Mouse (Mus musculus) heart, embryonic 11.5 days (tissue): ENCODE measurements around the gene Inf2. TPM values are rescaled to one million over a fixed set of nuclear protein-coding genes. Genes with fewer than 3 reads are reported as not detected.

Experiments
- ATAC-seq: fragments of 200-750 bp; cut with Nextera tagmentation; replicated peaks from 2 replicates; pipeline ENCODE4 v1.8.0; 2017; ENCODE audit warnings: moderate library complexity; ENCODE audit not compliant: insufficient number of reproducible peaks, low FRiP score, low TSS enrichment
- H3K27ac ChIP-seq: fragments of 300-500 bp; sonication (generic); 2 replicates; pipeline ENCODE4 v1.5.1; 2014; ENCODE audit warnings: mild to moderate bottlenecking, low read depth, low read length
- H3K27me3 ChIP-seq: fragments of 300-500 bp; sonication (generic); 2 replicates; pipeline ENCODE4 v1.6.1; 2014; ENCODE audit warnings: mild to moderate bottlenecking, low read length, mixed read lengths; ENCODE audit not compliant: control insufficient read depth, insufficient read depth
- H3K36me3 ChIP-seq: fragments of 300-500 bp; sonication (generic); 2 replicates; pipeline ENCODE4 v1.6.1; 2014; ENCODE audit warnings: mild to moderate bottlenecking, low read length, moderate library complexity, mixed read lengths; ENCODE audit not compliant: control insufficient read depth, insufficient read depth
- H3K4me1 ChIP-seq: fragments of 300-500 bp; sonication (generic); 2 replicates; pipeline ENCODE4 v1.6.1; 2014; ENCODE audit warnings: low read length; ENCODE audit not compliant: control insufficient read depth, insufficient read depth
- H3K4me2 ChIP-seq: fragments of 300-500 bp; sonication (generic); 2 replicates; pipeline ENCODE4 v1.6.1; 2014; ENCODE audit warnings: mild to moderate bottlenecking, moderate library complexity
- H3K4me3 ChIP-seq: fragments of 300-500 bp; sonication (generic); 2 replicates; pipeline ENCODE4 v1.5.1; 2014; ENCODE audit warnings: low read depth, low read length
- H3K9ac ChIP-seq: fragments of 300-500 bp; sonication (generic); 2 replicates; pipeline ENCODE4 v1.6.1; 2014; ENCODE audit warnings: mild to moderate bottlenecking, low read depth, low read length, moderate library complexity
- H3K9me3 ChIP-seq: fragments of 300-500 bp; sonication (generic); replicated peaks from 2 replicates; pipeline ENCODE4 v1.6.1; 2016; ENCODE audit warnings: low read length; ENCODE audit not compliant: control insufficient read depth
- WGBS: fragments of 180-500 bp; shearing (Covaris S2); extraction: QIAGEN DNeasy Blood & Tissue Kit; methylation state at CpG from one replicate; pipeline ENCODE4 v1.1.7; 2014; ENCODE audit not compliant: insufficient replicate concordance; 5-methylcytosine and 5-hydroxymethylcytosine counted together
- polyA plus RNA-seq: library from polyadenylated mRNA; unstranded; fragments of >200 nt; fragmentation: Nextera tagmentation; extraction: Ambion mirVana; gene quantifications from 2 replicates; pipeline ENCODE4 v1.2.1, GENCODE M21; 2014

The Inf2 gene
- polyA plus RNA-seq, 1 experiment from 2014 or later, result 3.8 TPM

GRCm38 (mm10) chr12:112644180-112644854 is 55.7 kb downstream of the Inf2 start, which contains the start of gene Siva1:
TSS of gene Siva1 (plus strand) at chr12:112644679.
- WGBS, result 2% methylated on average over 38 of the region's 46 CpGs

GRCm38 (mm10) chr12:112644855-112645506 is 56.4 kb downstream of the Inf2 start:
- Histone ChIP-seq H3K4me3 (peak overlapping the region; percentile 84), H3K36me3 (peaks cover 4% of the 10 kb centered on the region), H3K4me1 (peaks cover 18% of the 10 kb centered on the region), H3K9ac (peak overlapping the region; percentile 90), H3K27ac (peak overlapping the region; percentile 54), H3K9me3 (no peaks in the 10 kb centered on the region), H3K27me3 (no peaks in the 10 kb centered on the region), H3K4me2 (peak overlapping the region; percentile 97)
- under 1% methylated on average over 75 of the region's 75 CpGs for WGBS
- ATAC-seq, result no peak; the same call in 1 of the 2 replicates

More at GRCm38 (mm10) chr12:112644180-112644854, 55.7 kb downstream of the Inf2 start, which contains the start of gene Siva1:
- Histone ChIP-seq H3K4me3 (peak within 1 kb of the TSS; percentile 84), H3K9me3 (no peaks in the 10 kb centered on the region), H3K9ac (peak within 1 kb of the TSS; percentile 90), H3K27me3 (no peaks in the 10 kb centered on the region), H3K4me2 (peak within 1 kb of the TSS; percentile 97), H3K27ac (peak within 1 kb of the TSS; percentile 54), H3K36me3 (peaks cover 4% of the 10 kb centered on the region), H3K4me1 (peaks cover 18% of the 10 kb centered on the region)
- peak; percentile 97 for ATAC-seq

- WGBS, result 58% methylated on average over 6 of the region's 6 CpGs
- ATAC-seq, result no peak
- peaks cover 4% of the 10 kb centered on the region for H3K36me3 ChIP-seq
- H3K4me1 ChIP-seq, result peaks cover 18% of the 10 kb centered on the region
- H3K4me2 ChIP-seq, result peak overlapping the region; percentile 97
- H3K27me3 ChIP-seq, result no peaks in the 10 kb centered on the region
- H3K9me3 ChIP-seq, result no peaks in the 10 kb centered on the region
- peak overlapping the region; percentile 90 for H3K9ac ChIP-seq
- H3K4me3 ChIP-seq, result peak overlapping the region; percentile 84; the same call in 1 of the 2 replicates
- no peak overlapping the region for H3K27ac ChIP-seq
Observed at GRCm38 (mm10) chr12:112646139-112646538, 57.6 kb downstream of the Inf2 start.

GRCm38 (mm10) chr12:112648081-112648480 is 59.5 kb downstream of the Inf2 start:
- Histone ChIP-seq H3K4me2 (no peak overlapping the region), H3K27me3 (no peaks in the 10 kb centered on the region), H3K4me3 (no peak overlapping the region), H3K9ac (no peak overlapping the region), H3K27ac (no peak overlapping the region), H3K4me1 (peaks cover 18% of the 10 kb centered on the region), H3K36me3 (peaks cover 11% of the 10 kb centered on the region), H3K9me3 (no peaks in the 10 kb centered on the region)
- WGBS, result 86% methylated on average over 5 of the region's 5 CpGs
- ATAC-seq, result no peak

- 84% methylated on average over 5 of the region's 5 CpGs for WGBS
- ATAC-seq, result no peak
- Histone ChIP-seq H3K4me1 (peaks cover 20% of the 10 kb centered on the region), H3K9ac (no peak overlapping the region), H3K4me2 (no peak overlapping the region), H3K27ac (no peak overlapping the region), H3K9me3 (no peaks in the 10 kb centered on the region), H3K27me3 (no peaks in the 10 kb centered on the region), H3K36me3 (peaks cover 37% of the 10 kb centered on the region), H3K4me3 (no peak overlapping the region)
Observed at GRCm38 (mm10) chr12:112651778-112652439, 63.3 kb downstream of the Inf2 start.

- Histone ChIP-seq H3K27ac (peak overlapping the region; percentile 77), H3K4me2 (peak overlapping the region; percentile 11; the same call in 1 of the 2 replicates), H3K4me1 (peaks cover 20% of the 10 kb centered on the region), H3K36me3 (peaks cover 45% of the 10 kb centered on the region), H3K9ac (0 out of 2 replicates have a peak overlapping the region, but pooled peaks have one; percentile 16), H3K9me3 (no peaks in the 10 kb centered on the region), H3K4me3 (no peak overlapping the region), H3K27me3 (no peaks in the 10 kb centered on the region)
- peak; percentile 32; the same call in 1 of the 2 replicates for ATAC-seq
- WGBS, result 35% methylated on average over 7 of the region's 7 CpGs
Observed at GRCm38 (mm10) chr12:112653157-112653824, 64.7 kb downstream of the Inf2 start.

- H3K9me3 ChIP-seq, result no peaks in the 10 kb centered on the region
- peak overlapping the region; percentile 28; the same call in 1 of the 2 replicates for H3K9ac ChIP-seq
- peaks cover 20% of the 10 kb centered on the region for H3K4me1 ChIP-seq
- peak overlapping the region; percentile 77 for H3K27ac ChIP-seq
- H3K36me3 ChIP-seq, result peaks cover 53% of the 10 kb centered on the region
- H3K4me3 ChIP-seq, result no peak overlapping the region
- WGBS, result 93% methylated on average over 5 of the region's 5 CpGs
- ATAC-seq, result no peak
- H3K4me2 ChIP-seq, result no peak overlapping the region
- no peaks in the 10 kb centered on the region for H3K27me3 ChIP-seq
Observed at GRCm38 (mm10) chr12:112654076-112654475, 65.5 kb downstream of the Inf2 start.

- Histone ChIP-seq H3K27me3 (no peaks in the 10 kb centered on the region), H3K4me2 (no peak overlapping the region), H3K4me3 (no peak overlapping the region), H3K4me1 (peaks cover 49% of the 10 kb centered on the region), H3K9ac (no peak overlapping the region), H3K27ac (no peak overlapping the region), H3K36me3 (peaks cover 56% of the 10 kb centered on the region), H3K9me3 (no peaks in the 10 kb centered on the region)
- 91% methylated on average over 7 of the region's 7 CpGs for WGBS
- no peak for ATAC-seq
Observed at GRCm38 (mm10) chr12:112658619-112659018, 70.0 kb downstream of the Inf2 start.
